Mouse (Mus musculus) hindbrain, postnatal 0 days (tissue): ENCODE results near the gene Shq1. TPM values are rescaled to one million over a fixed set of nuclear protein-coding genes. Genes with fewer than 3 reads are reported as not detected.

ENCODE experiments used
- ATAC-seq: fragments of 200-750 bp; cut with Nextera tagmentation; 2 replicates; pipeline ENCODE4 v1.8.0; 2017; ENCODE audit warnings: mild to moderate bottlenecking, moderate TSS enrichment, moderate library complexity
- DNase-seq: peaks from one replicate; pipeline ENCODE4 v3.0.0-alpha.2; 2015; ENCODE audit warnings: low spot score
- H3K27ac ChIP-seq: fragments of 300-500 bp; sonication (generic); 2 replicates; pipeline ENCODE4 v1.5.1; 2014; ENCODE audit warnings: mild to moderate bottlenecking
- H3K27me3 ChIP-seq: fragments of 300-500 bp; sonication (generic); 2 replicates; pipeline ENCODE4 v1.6.1; 2014; ENCODE audit warnings: low read length, mixed read lengths; ENCODE audit not compliant: insufficient read depth
- H3K36me3 ChIP-seq: fragments of 300-500 bp; sonication (generic); 2 replicates; pipeline ENCODE4 v1.6.1; 2014; ENCODE audit warnings: low read length, mixed read lengths; ENCODE audit not compliant: insufficient read depth
- H3K4me1 ChIP-seq: fragments of 300-500 bp; sonication (generic); 2 replicates; pipeline ENCODE4 v1.6.1; 2014; ENCODE audit warnings: antibody characterized with exemption, low read length, mixed read lengths; ENCODE audit not compliant: insufficient read depth
- H3K4me2 ChIP-seq: fragments of 300-500 bp; sonication (generic); 2 replicates; pipeline ENCODE4 v1.6.1; 2014; ENCODE audit warnings: low read depth, mild to moderate bottlenecking, low read length, moderate library complexity, mixed read lengths
- H3K4me3 ChIP-seq: fragments of 300-500 bp; sonication (generic); 2 replicates; pipeline ENCODE4 v1.5.1; 2014; ENCODE audit warnings: low read length
- H3K9ac ChIP-seq: fragments of 300-500 bp; sonication (generic); replicated peaks from 2 replicates; pipeline ENCODE4 v1.6.1; 2014; ENCODE audit warnings: mild to moderate bottlenecking, low read length, moderate library complexity, mixed read lengths
- H3K9me3 ChIP-seq: fragments of 300-500 bp; sonication (generic); 2 replicates; pipeline ENCODE4 v1.6.1; 2016; ENCODE audit warnings: low read length, mixed read lengths
- CTCF ChIP-seq: IDR thresholded peaks from 2 replicates; pipeline ENCODE4 v1.5.1; 2016; ENCODE audit warnings: antibody characterized with exemption, control low read depth, low read depth
- WGBS: fragments of 180-500 bp; shearing (Covaris S2); extraction: QIAGEN DNeasy Blood & Tissue Kit; methylation state at CpG from one replicate; pipeline ENCODE4 v1.1.7; 2014; 5-methylcytosine and 5-hydroxymethylcytosine counted together
- polyA plus RNA-seq: library from polyadenylated mRNA; unstranded; fragments of >200 nt; fragmentation: Nextera tagmentation; extraction: Ambion mirVana; gene quantifications from 2 replicates; pipeline ENCODE4 v1.2.1, GENCODE M21; 2015
- total RNA-seq: library from RNA; depleted of rRNA; stranded (reverse); fragments of >200 nt; gene quantifications from 2 replicates; pipeline ENCODE4 v1.2.3, GENCODE M21; 2014

Shq1 gene
- total and polyA plus RNA-seq, 2 experiments from 2014 or later, result 4.1 to 5.1 TPM

DNA sequence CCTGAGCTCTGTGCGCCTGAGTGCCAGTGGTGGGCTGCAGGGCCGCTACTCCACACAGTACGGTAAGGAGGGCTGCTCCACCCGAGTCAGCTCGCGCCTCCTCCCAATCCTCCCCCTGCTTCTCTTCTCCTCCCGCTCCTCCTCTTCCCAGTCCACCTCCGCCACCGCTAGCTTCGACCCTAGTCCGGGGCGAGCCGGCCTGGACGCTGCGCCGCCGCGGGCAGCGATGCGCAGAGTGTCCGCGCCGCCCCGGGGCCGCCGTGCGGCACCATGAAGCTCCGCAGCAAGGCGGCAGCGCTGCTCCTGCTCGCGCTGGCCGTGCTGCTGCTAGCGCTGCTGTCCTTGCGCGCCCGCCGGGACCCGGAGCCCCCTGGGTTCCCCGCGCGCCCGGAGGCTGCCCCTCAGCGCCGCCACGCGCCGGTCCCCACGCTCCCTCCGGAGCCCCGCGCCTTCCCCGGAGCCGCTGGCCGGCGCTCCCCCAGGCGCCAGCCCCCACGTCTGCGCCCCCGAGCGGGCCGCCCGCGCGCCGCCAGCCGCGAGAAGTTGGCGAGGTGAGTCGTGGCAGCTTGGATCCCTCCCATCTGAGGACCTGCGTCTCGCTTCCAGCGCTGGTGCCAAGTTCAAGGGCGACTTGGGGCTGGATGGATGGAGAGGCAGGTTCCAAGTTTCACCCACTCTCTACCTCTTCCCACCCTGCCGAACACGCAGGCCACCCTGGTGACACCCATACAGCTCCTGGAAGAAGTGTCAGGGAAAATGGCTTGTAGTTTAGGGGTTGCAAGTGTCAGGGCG is 33.8 kb upstream of the Shq1 start, which contains the start of gene Gxylt2:
Gene Gxylt2, plus strand, starts transcription at position 161 of the 792 bp plus-strand sequence.
- H3K9ac ChIP-seq, result peak within 1 kb of the TSS; percentile 61
- no peak; the same call in 1 of the 2 replicates for TF ChIP-seq CTCF
- peaks cover 5% of the 10 kb centered on the region; the same call in 1 of the 2 replicates for H3K27me3 ChIP-seq
- DNase-seq (peak; percentile 70), ATAC-seq (peak; percentile 86)
- H3K27ac ChIP-seq, result no peak within 1 kb of the TSS
- no peaks in the 10 kb centered on the region for H3K9me3 ChIP-seq
- H3K4me3 ChIP-seq, result peak within 1 kb of the TSS; percentile 67
- H3K4me1 ChIP-seq, result 0 out of 2 replicates have a peak, but pooled peaks cover 6% of the 10 kb centered on the region
- under 1% methylated on average over 59 of the region's 77 CpGs for WGBS
- H3K36me3 ChIP-seq, result no peaks in the 10 kb centered on the region
- H3K4me2 ChIP-seq, result peak within 1 kb of the TSS; percentile 97

GRCm38 (mm10) chr6:100704197-100704573 is 33.2 kb upstream of the Shq1 start:
- 0 out of 2 replicates have a peak, but pooled peaks cover 6% of the 10 kb centered on the region for H3K4me1 ChIP-seq
- peak overlapping the region; percentile 67 for H3K4me3 ChIP-seq
- peak overlapping the region; percentile 97 for H3K4me2 ChIP-seq
- DNase-seq (no peak), ATAC-seq (peak; percentile 39; the same call in 1 of the 2 replicates)
- no peaks in the 10 kb centered on the region for H3K36me3 ChIP-seq
- H3K9ac ChIP-seq, result peak overlapping the region; percentile 61; the same call in 1 of the 2 replicates
- no peak for TF ChIP-seq CTCF
- no peaks in the 10 kb centered on the region for H3K9me3 ChIP-seq
- no peak overlapping the region for H3K27ac ChIP-seq
- peaks cover 5% of the 10 kb centered on the region; the same call in 1 of the 2 replicates for H3K27me3 ChIP-seq
- 31% methylated on average over 8 of the region's 8 CpGs for WGBS

GRCm38 (mm10) chr6:100700774-100701173 is 29.8 kb upstream of the Shq1 start:
- Histone ChIP-seq H3K36me3 (no peaks in the 10 kb centered on the region), H3K4me1 (0 out of 2 replicates have a peak, but pooled peaks cover 6% of the 10 kb centered on the region), H3K9me3 (no peaks in the 10 kb centered on the region), H3K4me3 (no peak overlapping the region), H3K9ac (no peak overlapping the region), H3K27ac (no peak overlapping the region), H3K27me3 (peaks cover 4% of the 10 kb centered on the region; the same call in 1 of the 2 replicates), H3K4me2 (no peak overlapping the region)
- DNase-seq (peak; percentile 41), ATAC-seq (no peak)
- 40% methylated on average over 5 of the region's 5 CpGs for WGBS
- no peak for TF ChIP-seq CTCF

DNA sequence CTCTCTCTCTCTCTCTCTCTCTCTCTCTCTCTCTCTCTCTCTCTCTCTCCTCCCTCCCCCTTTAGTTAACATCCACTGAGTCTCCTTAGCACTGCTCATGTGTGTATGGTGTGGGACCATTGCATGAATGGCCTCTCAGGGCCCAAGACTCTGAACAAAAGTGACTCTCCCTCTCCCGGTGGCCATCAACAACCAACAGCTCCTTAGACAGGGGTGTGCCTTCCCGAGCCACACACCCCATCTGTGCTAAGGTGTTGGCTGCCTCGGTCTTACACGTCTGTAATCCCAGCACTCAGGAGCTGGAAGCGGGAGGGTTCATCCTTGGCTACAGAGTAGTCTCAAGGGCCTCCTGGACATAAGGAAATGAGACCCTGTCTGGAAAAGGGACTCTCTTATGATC is 29.0 kb upstream of the Shq1 start:
- 85% methylated on average over 5 of the region's 5 CpGs for WGBS
- H3K9me3 ChIP-seq, result no peaks in the 10 kb centered on the region
- DNase-seq (no peak), ATAC-seq (no peak)
- 0 out of 2 replicates have a peak, but pooled peaks cover 4% of the 10 kb centered on the region for H3K4me1 ChIP-seq
- H3K4me3 ChIP-seq, result no peak overlapping the region
- H3K27ac ChIP-seq, result no peak overlapping the region
- no peak for TF ChIP-seq CTCF
- H3K27me3 ChIP-seq, result no peaks in the 10 kb centered on the region
- no peak overlapping the region for H3K9ac ChIP-seq
- no peaks in the 10 kb centered on the region for H3K36me3 ChIP-seq
- H3K4me2 ChIP-seq, result no peak overlapping the region

DNA sequence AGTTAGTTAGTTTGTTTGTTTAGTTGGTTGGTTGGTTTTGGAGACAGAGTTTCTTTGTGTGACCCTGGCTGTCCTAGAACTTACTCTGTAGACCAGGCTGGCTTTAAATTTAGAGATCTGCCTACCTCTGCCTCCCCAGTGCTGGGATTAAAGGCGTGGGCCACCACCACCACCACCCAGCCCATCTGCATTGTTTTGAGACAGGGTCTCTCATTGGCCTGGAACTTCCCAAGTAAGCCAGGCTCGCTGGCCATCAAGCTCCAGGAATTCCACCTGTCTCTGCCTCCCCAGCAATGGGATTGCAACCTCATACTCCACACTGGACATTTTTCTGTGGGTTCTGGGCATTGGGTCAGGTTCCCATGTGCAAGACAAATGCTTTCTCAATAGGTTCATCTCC is 15.4 kb upstream of the Shq1 start:
- no peak overlapping the region for H3K4me3 ChIP-seq
- H3K9me3 ChIP-seq, result no peaks in the 10 kb centered on the region
- no peak for TF ChIP-seq CTCF
- DNase-seq, result no peak
- no peaks in the 10 kb centered on the region for H3K27me3 ChIP-seq
- WGBS, result 78% methylated on average over 2 of the region's 2 CpGs
- no peaks in the 10 kb centered on the region for H3K36me3 ChIP-seq
- H3K4me1 ChIP-seq, result no peaks in the 10 kb centered on the region
- no peak for ATAC-seq
- no peak overlapping the region for H3K4me2 ChIP-seq
- no peak overlapping the region for H3K9ac ChIP-seq
- H3K27ac ChIP-seq, result no peak overlapping the region

- H3K9ac ChIP-seq, result no peak overlapping the region
- H3K27me3 ChIP-seq, result no peaks in the 10 kb centered on the region
- TF ChIP-seq CTCF, result no peak
- no peaks in the 10 kb centered on the region for H3K36me3 ChIP-seq
- no peak overlapping the region for H3K4me2 ChIP-seq
- DNase-seq, result no peak
- no peaks in the 10 kb centered on the region for H3K4me1 ChIP-seq
- no peak overlapping the region for H3K27ac ChIP-seq
- 91% methylated on average over 2 of the region's 2 CpGs for WGBS
- no peaks in the 10 kb centered on the region for H3K9me3 ChIP-seq
- no peak for ATAC-seq
- H3K4me3 ChIP-seq, result no peak overlapping the region
Measured at GRCm38 (mm10) chr6:100678636-100679035, 7.7 kb upstream of the Shq1 start.

DNA sequence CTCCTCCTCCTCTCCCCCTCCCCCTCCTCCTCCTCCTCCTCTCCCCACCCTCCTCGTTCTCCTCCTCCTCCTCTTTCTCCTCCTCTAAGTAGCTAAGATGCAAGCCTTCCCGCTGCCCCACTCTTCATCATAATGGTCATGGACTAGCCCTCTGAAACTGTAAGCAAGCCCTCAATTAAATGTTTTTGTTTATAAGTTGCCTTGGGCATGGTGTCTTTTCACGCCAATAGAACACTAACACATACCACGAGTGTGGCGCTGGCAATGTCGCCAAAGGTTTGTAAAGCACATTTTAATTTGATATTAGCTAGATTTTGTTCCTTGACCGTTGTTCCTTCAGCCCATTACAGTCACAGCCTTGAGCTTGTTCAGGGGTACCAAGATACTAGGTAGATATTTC is 5.5 kb upstream of the Shq1 start:
- Histone ChIP-seq H3K4me2 (no peak overlapping the region), H3K27me3 (no peaks in the 10 kb centered on the region), H3K27ac (no peak overlapping the region), H3K9ac (no peak overlapping the region), H3K9me3 (no peaks in the 10 kb centered on the region), H3K4me3 (no peak overlapping the region), H3K4me1 (no peaks in the 10 kb centered on the region), H3K36me3 (no peaks in the 10 kb centered on the region)
- 86% methylated on average over 6 of the region's 7 CpGs for WGBS
- no peak for DNase-seq
- ATAC-seq, result no peak
- no peak for TF ChIP-seq CTCF
